Mouse (Mus musculus) intestine, embryonic 15.5 days (tissue): ENCODE measurements around the gene Khsrp. TPM values are rescaled to one million over a fixed set of nuclear protein-coding genes. Genes with fewer than 3 reads are reported as not detected.
A peak's percentile ranks its signal among the peaks of the same experiment; 100 is the strongest.

Source experiments
- ATAC-seq: fragments of 200-750 bp; cut with Nextera tagmentation; 2 replicates; pipeline ENCODE4 v1.8.0; 2017; ENCODE audit warnings: moderate TSS enrichment, moderate library complexity
- H3K27ac ChIP-seq: fragments of 300-500 bp; sonication (generic); 2 replicates; pipeline ENCODE4 v1.5.1; 2015; ENCODE audit warnings: mild to moderate bottlenecking, inconsistent platforms
- H3K27me3 ChIP-seq: fragments of 300-500 bp; sonication (generic); replicated peaks from 2 replicates; pipeline ENCODE4 v1.6.1; 2015; ENCODE audit warnings: inconsistent platforms
- H3K36me3 ChIP-seq: fragments of 300-500 bp; sonication (generic); 2 replicates; pipeline ENCODE4 v1.6.1; 2015; ENCODE audit warnings: inconsistent platforms
- H3K4me1 ChIP-seq: fragments of 300-500 bp; sonication (generic); replicated peaks from 2 replicates; pipeline ENCODE4 v1.6.1; 2015; ENCODE audit warnings: inconsistent platforms
- H3K4me2 ChIP-seq: fragments of 300-500 bp; sonication (generic); replicated peaks from 2 replicates; pipeline ENCODE4 v1.6.1; 2015; ENCODE audit warnings: mild to moderate bottlenecking, inconsistent platforms
- H3K4me3 ChIP-seq: fragments of 300-500 bp; sonication (generic); replicated peaks from 2 replicates; pipeline ENCODE4 v1.5.1; 2015; ENCODE audit warnings: inconsistent platforms
- H3K9ac ChIP-seq: fragments of 300-500 bp; sonication (generic); 2 replicates; pipeline ENCODE4 v1.6.1; 2015; ENCODE audit warnings: inconsistent platforms
- H3K9me3 ChIP-seq: fragments of 300-500 bp; sonication (generic); 2 replicates; pipeline ENCODE4 v1.6.1; 2016; ENCODE audit warnings: inconsistent platforms
- WGBS: fragments of 180-500 bp; shearing (Covaris S2); methylation state at CpG from one replicate; pipeline ENCODE4 v1.1.7; 2015; 5-methylcytosine and 5-hydroxymethylcytosine counted together
- polyA plus RNA-seq: library from polyadenylated mRNA; unstranded; fragments of >200 nt; fragmentation: Nextera tagmentation; extraction: Ambion mirVana; gene quantifications from 2 replicates; pipeline ENCODE4 v1.2.1, GENCODE M21; 2015

The Khsrp gene
- polyA plus RNA-seq, 1 experiment from 2014 or later: 37.5 TPM

DNA sequence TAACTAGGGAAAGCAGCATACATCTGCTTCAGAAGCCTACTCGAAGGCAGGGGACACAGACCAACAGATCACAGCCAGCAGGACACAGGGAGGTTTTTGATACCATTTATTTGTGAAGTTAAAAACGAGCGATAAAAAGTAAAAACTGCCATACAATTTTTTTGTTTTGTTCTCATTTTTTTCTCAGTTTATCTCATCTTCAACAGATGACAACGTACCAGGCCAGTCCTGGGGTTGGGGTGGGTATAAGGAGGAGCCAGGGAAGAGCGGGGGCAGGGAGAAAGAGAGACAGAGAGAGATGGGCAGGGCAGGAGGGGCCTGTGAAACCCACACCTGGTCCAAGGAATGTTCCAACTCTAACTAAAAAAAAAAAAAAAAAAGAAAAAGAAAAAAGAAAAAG lies 10.4 kb downstream of the Khsrp start:
- Histone ChIP-seq H3K36me3 (peaks cover 47% of the 10 kb centered on the region), H3K4me3 (no peak overlapping the region), H3K4me2 (no peak overlapping the region), H3K9me3 (no peaks in the 10 kb centered on the region), H3K27ac (no peak overlapping the region), H3K27me3 (no peaks in the 10 kb centered on the region), H3K4me1 (no peaks in the 10 kb centered on the region), H3K9ac (no peak overlapping the region)
- 87% methylated on average over 5 of the region's 5 CpGs for WGBS
- no peak for ATAC-seq

GRCm38 (mm10) chr17:57019693-57020092 lies 11.6 kb downstream of the Khsrp start:
- H3K9ac ChIP-seq: no peak overlapping the region
- H3K36me3 ChIP-seq: peaks cover 35% of the 10 kb centered on the region
- H3K27ac ChIP-seq: no peak overlapping the region
- no peak overlapping the region for H3K4me3 ChIP-seq
- ATAC-seq: peak; percentile 21; the same call in 1 of the 2 replicates
- H3K4me1 ChIP-seq: no peaks in the 10 kb centered on the region
- H3K27me3 ChIP-seq: no peaks in the 10 kb centered on the region
- no peaks in the 10 kb centered on the region for H3K9me3 ChIP-seq
- 78% methylated on average over 2 of the region's 2 CpGs for whole genome bisulfite sequencing
- no peak overlapping the region for H3K4me2 ChIP-seq

DNA sequence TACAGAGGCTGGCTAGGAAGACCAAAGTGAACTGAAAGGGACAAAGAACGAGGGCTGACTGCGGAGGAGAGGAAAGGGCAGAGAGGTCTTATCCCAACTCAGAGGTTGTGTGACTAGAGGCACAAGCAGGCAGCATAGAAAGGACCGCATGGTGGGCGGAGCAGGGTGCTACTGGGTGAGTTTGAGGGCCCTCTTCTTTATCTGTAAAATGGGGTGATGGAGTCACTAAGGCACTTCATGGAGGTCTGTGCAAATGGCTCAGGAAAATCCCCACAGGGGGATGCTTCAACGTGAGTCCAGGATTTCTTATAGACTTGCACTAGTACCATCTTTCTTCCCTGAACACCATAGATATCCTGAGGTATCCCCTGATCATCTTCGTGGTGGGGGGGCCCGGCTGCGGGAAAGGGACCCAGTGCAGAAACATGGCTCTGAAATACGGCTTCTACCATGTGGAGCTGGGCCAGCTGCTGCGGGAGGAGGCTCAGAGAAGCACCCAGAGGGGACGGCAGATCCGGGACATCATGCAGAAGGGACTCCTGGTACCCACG lies 19.0 kb downstream of the Khsrp start:
- no peak overlapping the region; the same call in 1 of the 2 replicates for H3K9ac ChIP-seq

GRCm38 (mm10) chr17:57011236-57012141 lies 19.8 kb downstream of the Khsrp start, which contains the start of the genes Gtf2f1 and Gm17949:
TSS of gene Gtf2f1 (minus strand) at chr17:57011288.
TSS of gene Gm17949 (plus strand) at chr17:57011469.
- Histone ChIP-seq H3K27ac (peak within 1 kb of the TSS; percentile 85), H3K27me3 (no peaks in the 10 kb centered on the region), H3K36me3 (peaks cover 16% of the 10 kb centered on the region), H3K9me3 (no peaks in the 10 kb centered on the region), H3K4me2 (peak within 1 kb of the TSS; percentile 83), H3K9ac (peak within 1 kb of the TSS; percentile 73), H3K4me3 (peak within 1 kb of the TSS; percentile 65), H3K4me1 (0 out of 2 replicates have a peak, but pooled peaks cover 11% of the 10 kb centered on the region)
- WGBS: under 1% methylated on average over 51 of the region's 51 CpGs
- peak; percentile 96 for ATAC-seq

More for the DNA sequence above, 19.0 kb downstream of the Khsrp start:
- Histone ChIP-seq H3K4me2 (peak overlapping the region; percentile 80), H3K27ac (peak overlapping the region; percentile 85), H3K4me1 (0 out of 2 replicates have a peak, but pooled peaks cover 11% of the 10 kb centered on the region), H3K36me3 (peaks cover 8% of the 10 kb centered on the region; the same call in 1 of the 2 replicates), H3K4me3 (peak overlapping the region; percentile 65), H3K9me3 (no peaks in the 10 kb centered on the region), H3K27me3 (no peaks in the 10 kb centered on the region)
- no peak for ATAC-seq
- WGBS: 69% methylated on average over 13 of the region's 13 CpGs

DNA sequence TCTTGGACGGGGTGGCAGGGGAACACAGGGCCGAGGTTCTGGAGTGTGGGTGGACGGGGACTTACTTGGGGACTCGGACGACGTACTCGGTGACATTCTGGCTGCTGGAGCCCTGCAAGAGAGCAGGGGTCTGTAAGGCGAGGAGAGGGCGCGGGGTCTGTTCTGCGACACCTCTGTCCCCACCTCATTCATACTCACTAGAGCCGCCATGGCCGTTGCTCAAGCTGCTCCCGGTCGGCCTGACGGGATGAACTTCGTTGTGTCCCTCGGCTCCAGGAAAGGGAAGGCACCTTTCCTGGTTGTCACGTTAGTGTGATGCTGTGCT lies 20.4 kb downstream of the Khsrp start:
- H3K9me3 ChIP-seq: no peaks in the 10 kb centered on the region
- WGBS: under 1% methylated on average over 19 of the region's 19 CpGs

DNA sequence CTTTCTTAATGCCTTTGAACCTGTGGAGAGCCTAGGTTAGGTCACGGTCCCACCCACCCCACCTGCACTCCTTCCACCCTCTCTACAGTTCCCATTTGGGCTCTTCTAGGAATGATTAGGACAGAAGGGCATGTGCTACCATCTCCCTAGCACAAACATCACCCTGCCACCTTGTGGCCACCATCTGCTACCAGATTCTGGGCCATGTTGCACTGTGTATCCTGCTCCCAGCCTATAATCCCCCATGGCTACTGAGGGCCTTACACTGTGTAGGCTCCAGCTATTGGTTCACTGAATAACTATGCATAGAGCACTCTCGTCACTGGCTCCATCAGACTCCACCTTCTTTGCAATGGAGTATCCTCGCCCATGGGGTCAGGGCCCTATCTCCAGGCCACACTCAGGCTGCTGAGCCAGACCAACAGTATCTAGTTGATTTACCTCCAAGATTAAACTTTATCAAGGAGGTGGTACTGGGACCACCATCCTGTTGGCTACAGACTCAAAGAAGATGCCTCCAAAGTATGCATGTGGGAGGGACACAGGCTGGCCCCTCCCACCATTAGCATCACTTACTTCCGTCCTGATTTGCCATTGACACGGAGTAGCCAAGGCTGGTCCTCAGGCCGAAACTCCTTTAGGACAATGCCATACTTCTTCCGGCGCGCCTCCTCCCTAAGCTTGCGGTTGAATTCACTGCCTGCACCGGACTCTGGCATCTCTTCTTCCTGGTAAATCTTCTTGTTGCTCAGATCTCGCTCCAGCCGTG lies 24.0 kb downstream of the Khsrp start:
- Histone ChIP-seq H3K27me3 (no peaks in the 10 kb centered on the region), H3K36me3 (peaks cover 48% of the 10 kb centered on the region), H3K4me3 (no peak overlapping the region), H3K4me1 (0 out of 2 replicates have a peak, but pooled peaks cover 7% of the 10 kb centered on the region), H3K4me2 (no peak overlapping the region), H3K9me3 (no peaks in the 10 kb centered on the region), H3K9ac (no peak overlapping the region), H3K27ac (no peak overlapping the region)
- 94% methylated on average over 13 of the region's 13 CpGs for WGBS
- ATAC-seq: no peak

More for the DNA sequence above, 20.4 kb downstream of the Khsrp start:
- Histone ChIP-seq H3K27ac (peak overlapping the region; percentile 67), H3K4me3 (peak overlapping the region; percentile 65), H3K4me2 (peak overlapping the region; percentile 83), H3K9ac (peak overlapping the region; percentile 73), H3K36me3 (peaks cover 22% of the 10 kb centered on the region), H3K4me1 (0 out of 2 replicates have a peak, but pooled peaks cover 11% of the 10 kb centered on the region), H3K27me3 (no peaks in the 10 kb centered on the region)
- ATAC-seq: peak; percentile 76

GRCm38 (mm10) chr17:57003994-57004393 lies 27.3 kb downstream of the Khsrp start:
- WGBS: 88% methylated on average over 7 of the region's 7 CpGs
- no peak overlapping the region for H3K4me3 ChIP-seq
- H3K9ac ChIP-seq: no peak overlapping the region
- H3K36me3 ChIP-seq: peaks cover 48% of the 10 kb centered on the region
- ATAC-seq: no peak
- H3K4me1 ChIP-seq: no peaks in the 10 kb centered on the region
- no peak overlapping the region for H3K4me2 ChIP-seq
- no peaks in the 10 kb centered on the region for H3K27me3 ChIP-seq
- H3K9me3 ChIP-seq: no peaks in the 10 kb centered on the region
- H3K27ac ChIP-seq: no peak overlapping the region

DNA sequence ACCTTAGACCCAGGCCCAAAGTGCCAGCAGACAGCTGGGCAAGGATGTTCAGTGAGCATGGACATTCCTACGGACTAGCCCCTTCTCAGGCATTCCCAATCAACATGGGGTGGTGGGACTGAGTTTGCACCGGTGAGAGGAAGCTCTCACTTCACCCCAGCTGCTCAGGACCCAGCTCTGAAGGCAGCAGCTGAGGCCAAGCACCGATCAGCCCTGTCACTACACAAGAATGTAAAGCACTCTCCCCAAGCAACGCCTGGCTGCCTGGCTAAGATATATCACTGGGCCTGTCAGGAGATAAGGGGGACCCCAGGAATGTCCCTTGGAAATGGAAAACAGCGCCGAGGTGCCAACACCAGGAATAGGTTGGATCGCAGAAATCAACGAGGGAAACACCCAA lies 30.1 kb downstream of the Khsrp start:
- WGBS: 46% methylated on average over 8 of the region's 8 CpGs
- Histone ChIP-seq H3K4me3 (no peak overlapping the region), H3K9me3 (no peaks in the 10 kb centered on the region), H3K4me1 (peaks cover 5% of the 10 kb centered on the region), H3K27me3 (no peaks in the 10 kb centered on the region), H3K27ac (no peak overlapping the region), H3K9ac (no peak overlapping the region), H3K36me3 (peaks cover 34% of the 10 kb centered on the region), H3K4me2 (no peak overlapping the region)
- ATAC-seq: no peak

DNA sequence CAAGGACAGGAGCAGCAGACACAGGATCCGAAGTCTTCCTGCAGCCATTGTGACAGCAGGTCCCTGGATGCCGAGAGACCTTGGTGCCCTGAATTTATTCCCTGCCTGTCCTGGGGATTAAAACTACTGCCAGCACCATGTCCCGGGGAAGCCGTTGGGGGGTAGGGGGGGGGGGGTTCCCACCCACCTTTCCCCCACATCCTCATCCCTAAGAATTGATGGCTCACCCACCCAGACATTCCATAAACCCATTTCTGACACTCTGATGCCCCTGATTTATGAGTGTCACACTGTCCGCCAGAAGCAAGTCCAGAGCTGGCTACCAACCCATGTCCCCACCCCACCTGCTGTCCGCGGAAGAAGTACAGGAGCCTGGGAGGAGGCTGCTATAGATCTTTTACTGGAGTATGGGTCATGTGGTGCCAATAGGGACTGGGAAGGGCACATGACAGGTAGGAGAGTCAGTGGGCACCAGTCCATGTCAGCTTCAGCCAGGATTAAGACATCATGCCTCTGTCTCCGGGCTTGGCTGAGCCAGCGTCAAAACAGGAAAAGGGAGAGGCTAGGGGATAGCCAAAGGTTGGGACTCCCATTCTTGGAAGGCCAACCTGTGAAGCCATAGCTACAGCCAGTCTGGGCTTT lies 31.2 kb downstream of the Khsrp start, which contains the start of gene Pspn:
Gene Pspn (minus strand): TSS at position 51 of the 642 bp plus-strand sequence.
- no peaks in the 10 kb centered on the region for H3K9me3 ChIP-seq
- no peaks in the 10 kb centered on the region for H3K27me3 ChIP-seq
- no peak within 1 kb of the TSS for H3K9ac ChIP-seq
- no peak within 1 kb of the TSS for H3K4me2 ChIP-seq
- no peak within 1 kb of the TSS for H3K4me3 ChIP-seq
- H3K27ac ChIP-seq: no peak within 1 kb of the TSS
- H3K4me1 ChIP-seq: peaks cover 5% of the 10 kb centered on the region
- peaks cover 25% of the 10 kb centered on the region for H3K36me3 ChIP-seq
- no peak for ATAC-seq
- WGBS: 87% methylated on average over 9 of the region's 9 CpGs

- Histone ChIP-seq H3K27me3 (no peaks in the 10 kb centered on the region), H3K4me1 (peaks cover 5% of the 10 kb centered on the region), H3K4me3 (no peak overlapping the region), H3K36me3 (peaks cover 22% of the 10 kb centered on the region), H3K9me3 (no peaks in the 10 kb centered on the region), H3K4me2 (no peak overlapping the region), H3K27ac (no peak overlapping the region), H3K9ac (no peak overlapping the region)
- 92% methylated on average over 9 of the region's 9 CpGs for WGBS
- ATAC-seq: no peak
Measured at GRCm38 (mm10) chr17:56999414-56999813, 31.9 kb downstream of the Khsrp start.

DNA sequence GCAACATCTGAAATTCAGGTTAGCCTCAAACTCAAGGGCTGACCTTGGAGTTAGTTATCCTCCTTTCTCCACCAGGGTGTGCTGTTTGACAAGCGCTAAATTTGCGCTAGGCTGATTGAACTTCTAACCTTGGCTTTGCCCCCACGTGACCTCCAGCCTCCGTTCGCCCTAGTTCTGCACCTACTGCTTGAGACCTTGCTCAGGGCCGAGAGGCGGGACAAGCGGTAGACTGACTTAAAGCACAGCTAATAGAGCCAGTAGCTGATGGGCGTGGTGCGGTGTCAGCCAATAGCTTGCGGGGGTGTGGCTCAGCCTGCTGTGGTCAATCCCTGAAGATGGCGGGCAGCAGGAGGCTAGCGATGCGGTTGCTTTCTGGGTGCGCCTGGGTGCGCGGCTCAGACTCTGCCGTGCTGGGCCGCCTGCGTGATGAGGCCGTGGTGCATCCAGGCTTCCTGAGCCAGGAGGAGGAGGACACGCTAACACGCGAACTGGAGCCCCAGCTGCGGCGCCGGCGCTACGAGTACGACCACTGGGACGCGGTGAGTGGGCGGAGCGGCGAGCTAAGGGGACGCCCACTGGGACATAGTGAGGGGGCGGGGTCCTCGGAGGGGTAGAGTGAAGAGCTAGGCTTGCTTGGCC lies 34.2 kb downstream of the Khsrp start, which contains the start of gene Alkbh7:
Gene Alkbh7 (plus strand): TSS at position 311 of the 639 bp plus-strand sequence.
- under 1% methylated on average over 38 of the region's 38 CpGs for WGBS
- Histone ChIP-seq H3K9me3 (no peaks in the 10 kb centered on the region), H3K27me3 (no peaks in the 10 kb centered on the region), H3K27ac (peak within 1 kb of the TSS; percentile 79), H3K4me2 (peak within 1 kb of the TSS; percentile 83), H3K4me1 (peaks cover 5% of the 10 kb centered on the region), H3K4me3 (peak within 1 kb of the TSS; percentile 91), H3K36me3 (peaks cover 26% of the 10 kb centered on the region), H3K9ac (peak within 1 kb of the TSS; percentile 63)
- peak; percentile 100 for ATAC-seq
